Mouse (Mus musculus) olfactory bulb, adult 2 months (tissue): ENCODE measurements at regions not wholly inside any gene's neighbourhood (a gene's known extent, or its start where the extent isn't known, plus 50 kb on each side); places are given as distances from the start of the nearest gene placed in this dataset.

Source experiments
- CTCF ChIP-seq: fragments of 200-500 bp; IDR thresholded peaks from 2 replicates; pipeline ENCODE4 v1.5.1; 2012; ENCODE audit warnings: low read depth, mild to moderate bottlenecking, low read length, moderate library complexity; ENCODE audit not compliant: insufficient read depth
- POLR2A ChIP-seq: fragments of 200-500 bp; IDR thresholded peaks from 2 replicates; pipeline ENCODE4 v1.6.1; 2012; ENCODE audit warnings: mild to moderate bottlenecking, low read depth, low read length, moderate library complexity; ENCODE audit not compliant: insufficient read depth

- TF ChIP-seq POLR2A (no peak), CTCF (no peak)
Observed at GRCm38 (mm10) chr6:117497337-117497736, 329.0 kb downstream of the Cxcl12 start.
